Mouse (Mus musculus): ENCODE results near the gene Mxd1. TPM values are rescaled to one million over a fixed set of nuclear protein-coding genes. Genes with fewer than 3 reads are reported as not detected.

The Mxd1 gene
- total and polyA plus RNA-seq, 3 experiments = 3.2 to 3.6 TPM; not detected in 1

- no peak overlapping the region for H3K4me3 ChIP-seq (ENCODE audit: control insufficient read depth in 1 of 2, insufficient read depth in 1 of 2, low read depth in 2 of 2, low read length in 2 of 2)
- no peak overlapping the region for H3K27ac ChIP-seq (ENCODE audit: control insufficient read depth, low read depth, low read length)
- no peaks in the 10 kb centered on the region for H3K9me3 ChIP-seq (replicated peaks; ENCODE audit: insufficient read depth, low read length)
- peaks cover 2 to 9% of the 10 kb centered on the region in 2 experiments; a peak in 3 of 4 replicates for H3K36me3 ChIP-seq (ENCODE audit: control insufficient read depth in 1 of 2, insufficient read depth in 2 of 2, low read length in 2 of 2)
- no peaks in the 10 kb centered on the region for H3K27me3 ChIP-seq (ENCODE audit: control insufficient read depth in 1 of 2, insufficient read depth in 2 of 2, low read length in 2 of 2)
- peak; percentile 90 for DNase-seq (ENCODE audit: low read depth, low spot score)
- no peak overlapping the region for H3K9ac ChIP-seq (ENCODE audit: control insufficient read depth, low read depth, low read length, poor library complexity, severe bottlenecking)
- peaks cover 7 to 12% of the 10 kb centered on the region in 2 experiments for H3K4me1 ChIP-seq (ENCODE audit: control insufficient read depth in 1 of 2, insufficient read depth in 2 of 2, low read length in 2 of 2)
- H3K79me2 ChIP-seq (ENCODE audit: control insufficient read depth, insufficient read depth, low read length, poor library complexity) = peaks cover 3% of the 10 kb centered on the region
- no peak for TF ChIP-seq ZMIZ1 (IDR thresholded peaks at IDR 0.05; ENCODE audit: low read depth, low read length)
- TF ChIP-seq MYC (IDR thresholded peaks at IDR 0.05; ENCODE audit: low read depth, low read length) = no peak
- TF ChIP-seq MYB (IDR thresholded peaks at IDR 0.05; ENCODE audit: low read depth, low read length) = no peak
- no peak; the same call in 1 of the 2 replicates for TF ChIP-seq HCFC1 (IDR thresholded peaks at IDR 0.05; ENCODE audit: low read depth, low read length)
- no peak for TF ChIP-seq E2F4 (IDR thresholded peaks at IDR 0.05; ENCODE audit: borderline replicate concordance, low read depth, low read length)
- TF ChIP-seq MXI1 (IDR thresholded peaks at IDR 0.05; ENCODE audit: low read depth, low read length) = 0 out of 2 replicates have a peak, but pooled peaks have one; percentile 16
- peak; percentile 93 for TF ChIP-seq ZC3H11A (IDR thresholded peaks at IDR 0.05; ENCODE audit: low read depth, low read length)
- 0 out of 2 replicates have a peak, but pooled peaks have one; percentile 47 for TF ChIP-seq ZNF384 (IDR thresholded peaks at IDR 0.05; ENCODE audit: low read depth, low read length)
- peak; percentile 96 for TF ChIP-seq RAD21 (IDR thresholded peaks at IDR 0.05; ENCODE audit: low read depth, low read length)
- no peak for TF ChIP-seq USF1 (IDR thresholded peaks at IDR 0.05; ENCODE audit: low read depth, low read length)
- TF ChIP-seq TAL1 (IDR thresholded peaks at IDR 0.05; ENCODE audit: low read length) = no peak
- TF ChIP-seq USF2 (IDR thresholded peaks at IDR 0.05; ENCODE audit: borderline replicate concordance in 1 of 2, insufficient read depth in 1 of 2, low read depth in 1 of 2, low read length in 2 of 2) = no peak
- no peak for TF ChIP-seq NRF1 (IDR thresholded peaks at IDR 0.05; ENCODE audit: insufficient read depth, low read depth, low read length, poor library complexity, severe bottlenecking)
- no peak for TF ChIP-seq CHD1 (IDR thresholded peaks at IDR 0.05; ENCODE audit: low read depth, low read length)
- TF ChIP-seq MAX (IDR thresholded peaks at IDR 0.05; ENCODE audit: low read length) = no peak
- no peak for TF ChIP-seq NELFE (IDR thresholded peaks at IDR 0.05; ENCODE audit: low read depth, low read length)
- TF ChIP-seq GATA1 (IDR thresholded peaks at IDR 0.05; ENCODE audit: low read depth, low read length) = no peak
- TF ChIP-seq BHLHE40 (IDR thresholded peaks at IDR 0.05; ENCODE audit: borderline replicate concordance, low read depth, low read length) = peak; percentile 41; the same call in 1 of the 2 replicates
- 0 out of 2 replicates have a peak, but pooled peaks have one; percentile 23 for TF ChIP-seq TBP (IDR thresholded peaks at IDR 0.05; ENCODE audit: low read depth, low read length)
- TF ChIP-seq CTCF (IDR thresholded peaks at IDR 0.05 in 2 of 3, conservative IDR thresholded peaks at IDR 0.05 in 1 of 3; ENCODE audit: control insufficient read depth in 1 of 3, insufficient read depth in 1 of 3, low read depth in 2 of 3, low read length in 3 of 3, poor library complexity in 1 of 3, severe bottlenecking in 1 of 3) = peak in 2 of 3 experiments; percentile 60 to 97
- TF ChIP-seq MAFK (IDR thresholded peaks at IDR 0.05; ENCODE audit: borderline replicate concordance, low read depth, low read length) = no peak
- 0 out of 2 replicates have a peak, but pooled peaks have one; percentile 5 for TF ChIP-seq KAT2A (conservative IDR thresholded peaks at IDR 0.05; ENCODE audit: low read depth, low read length)
- no peak for TF ChIP-seq UBTF (IDR thresholded peaks at IDR 0.05; ENCODE audit: borderline replicate concordance, insufficient read depth, low read depth, low read length)
- no peak for TF ChIP-seq MAZ (IDR thresholded peaks at IDR 0.05; ENCODE audit: low read depth, low read length)
- peak; percentile 95 for TF ChIP-seq SMC3 (IDR thresholded peaks at IDR 0.05; ENCODE audit: low read depth, low read length)
- TF ChIP-seq TCF12 (IDR thresholded peaks at IDR 0.05; ENCODE audit: low read depth, low read length) = no peak
- TF ChIP-seq ELF1 (IDR thresholded peaks at IDR 0.05; ENCODE audit: low read depth, low read length) = no peak
- TF ChIP-seq ZKSCAN1 (IDR thresholded peaks at IDR 0.05; ENCODE audit: low read depth, low read length) = no peak
- TF ChIP-seq CHD2 (IDR thresholded peaks at IDR 0.05; ENCODE audit: low read length) = no peak
- no peak for TF ChIP-seq EP300 (IDR thresholded peaks at IDR 0.05; ENCODE audit: low read depth in 1 of 2, low read length in 2 of 2)
- no peak for TF ChIP-seq POLR2AphosphoS5 (IDR thresholded peaks at IDR 0.05; ENCODE audit: borderline replicate concordance, low read depth, low read length)
- TF ChIP-seq RCOR1 (IDR thresholded peaks at IDR 0.05; ENCODE audit: low read depth, low read length) = no peak
- no peak for TF ChIP-seq MEF2A (IDR thresholded peaks at IDR 0.05; ENCODE audit: extremely low read depth, insufficient replicate concordance, low read depth, low read length, poor library complexity, severe bottlenecking)
- TF ChIP-seq SIN3A (IDR thresholded peaks at IDR 0.05; ENCODE audit: low read length) = peak; percentile 81
- no peak for TF ChIP-seq JUND (IDR thresholded peaks at IDR 0.05; ENCODE audit: low read depth, low read length)
- TF ChIP-seq POLR2A (IDR thresholded peaks at IDR 0.05; ENCODE audit: control insufficient read depth in 1 of 2, insufficient read depth in 1 of 2, low read depth in 1 of 2, low read length in 2 of 2, poor library complexity in 1 of 2) = no peak
- no peak for TF ChIP-seq GABPA (IDR thresholded peaks at IDR 0.05; ENCODE audit: low read depth, low read length)
- TF ChIP-seq ETS1 (IDR thresholded peaks at IDR 0.05; ENCODE audit: low read depth, low read length) = no peak
Measured at GRCm38 (mm10) chr6:86670873-86671272, 1.9 kb upstream of the Mxd1 start.
